Mouse (Mus musculus): ENCODE measurements around the gene Fam20c.

DNA sequence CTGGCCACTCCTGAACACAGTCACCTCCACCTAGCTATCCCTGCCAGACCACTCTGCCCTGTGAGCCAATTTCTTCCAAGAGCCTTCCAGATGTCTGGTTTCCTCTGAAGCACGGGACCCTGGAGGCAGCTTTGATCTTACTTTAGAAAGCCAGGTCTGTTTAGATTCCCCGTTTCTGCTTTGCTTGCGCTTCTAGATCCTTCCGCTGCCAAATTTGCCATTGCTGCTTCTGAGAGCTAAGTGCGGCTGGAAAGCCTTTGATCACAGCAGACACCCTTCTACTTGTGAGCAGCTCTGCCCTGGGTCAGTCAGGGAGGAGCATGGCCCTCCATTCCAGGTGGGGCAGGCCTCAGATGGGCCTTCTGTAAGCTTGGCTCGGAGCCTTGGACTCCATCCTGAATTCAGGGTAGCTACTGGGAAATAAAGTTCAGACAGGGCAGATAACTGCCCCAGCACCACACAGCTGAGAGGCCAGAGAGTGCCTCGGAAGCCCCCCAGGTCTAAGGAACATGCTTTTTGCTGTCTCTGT is 47.3 kb downstream of the Fam20c start:
- TF ChIP-seq CTCF (IDR thresholded peaks at IDR 0.05): no peak
- no peak for TF ChIP-seq EP300 (IDR thresholded peaks at IDR 0.05)

Measured in lung, postnatal 0 days (tissue).